Mouse (Mus musculus): ENCODE measurements at regions not wholly inside any gene's neighbourhood (a gene's known extent, or its start where the extent isn't known, plus 50 kb on each side); places are given as distances from the start of the nearest gene placed in this dataset.

- DNase-seq: no peak
Observed at GRCm38 (mm10) chr10:98584776-98585175, 329.4 kb upstream of the Atp2b1 start.

- no peak for DNase-seq
Observed at GRCm38 (mm10) chr10:98589726-98590125, 324.5 kb upstream of the Atp2b1 start.

GRCm38 (mm10) chr10:98592154-98592553 is 322.1 kb upstream of the Atp2b1 start:
- no peak for DNase-seq

- no peak for DNase-seq
Observed at GRCm38 (mm10) chr10:98593910-98594309, 320.3 kb upstream of the Atp2b1 start.

GRCm38 (mm10) chr10:98608221-98608941 is 305.8 kb upstream of the Atp2b1 start:
- DNase-seq: no peak

GRCm38 (mm10) chr10:98610708-98611107 is 303.5 kb upstream of the Atp2b1 start:
- no peak for DNase-seq

GRCm38 (mm10) chr10:98611707-98612360 is 302.4 kb upstream of the Atp2b1 start:
- DNase-seq: no peak

GRCm38 (mm10) chr10:98618736-98619525 is 295.3 kb upstream of the Atp2b1 start:
- no peak for DNase-seq

GRCm38 (mm10) chr10:98624103-98624502 is 290.1 kb upstream of the Atp2b1 start:
- no peak for DNase-seq

- DNase-seq: no peak
Observed at GRCm38 (mm10) chr10:98624681-98625321, 289.4 kb upstream of the Atp2b1 start.

- no peak for DNase-seq
Observed at GRCm38 (mm10) chr10:98628191-98628590, 286.0 kb upstream of the Atp2b1 start.

- DNase-seq: no peak
Observed at GRCm38 (mm10) chr10:98629248-98629647, 285.0 kb upstream of the Atp2b1 start.

- DNase-seq: no peak
Observed at GRCm38 (mm10) chr10:98637759-98638611, 276.2 kb upstream of the Atp2b1 start.

- peak; percentile 73 for DNase-seq
Observed at GRCm38 (mm10) chr10:98645681-98646122, 268.5 kb upstream of the Atp2b1 start.

- DNase-seq: peak; percentile 6
Observed at GRCm38 (mm10) chr10:98646311-98646999, 267.8 kb upstream of the Atp2b1 start.

GRCm38 (mm10) chr10:98648710-98649245 is 265.4 kb upstream of the Atp2b1 start:
- DNase-seq: no peak

- no peak for DNase-seq
Observed at GRCm38 (mm10) chr10:98650533-98650932, 263.7 kb upstream of the Atp2b1 start.

- no peak for DNase-seq
Observed at GRCm38 (mm10) chr10:98651127-98651526, 263.1 kb upstream of the Atp2b1 start.

- DNase-seq: no peak
Observed at GRCm38 (mm10) chr10:98651599-98651998, 262.6 kb upstream of the Atp2b1 start.

GRCm38 (mm10) chr10:98652084-98652483 is 262.1 kb upstream of the Atp2b1 start:
- DNase-seq: no peak

- DNase-seq: no peak
Observed at GRCm38 (mm10) chr10:98660747-98661146, 253.5 kb upstream of the Atp2b1 start.
